Mouse (Mus musculus): ENCODE measurements around the gene Slc25a36.

The Slc25a36 gene

DNA sequence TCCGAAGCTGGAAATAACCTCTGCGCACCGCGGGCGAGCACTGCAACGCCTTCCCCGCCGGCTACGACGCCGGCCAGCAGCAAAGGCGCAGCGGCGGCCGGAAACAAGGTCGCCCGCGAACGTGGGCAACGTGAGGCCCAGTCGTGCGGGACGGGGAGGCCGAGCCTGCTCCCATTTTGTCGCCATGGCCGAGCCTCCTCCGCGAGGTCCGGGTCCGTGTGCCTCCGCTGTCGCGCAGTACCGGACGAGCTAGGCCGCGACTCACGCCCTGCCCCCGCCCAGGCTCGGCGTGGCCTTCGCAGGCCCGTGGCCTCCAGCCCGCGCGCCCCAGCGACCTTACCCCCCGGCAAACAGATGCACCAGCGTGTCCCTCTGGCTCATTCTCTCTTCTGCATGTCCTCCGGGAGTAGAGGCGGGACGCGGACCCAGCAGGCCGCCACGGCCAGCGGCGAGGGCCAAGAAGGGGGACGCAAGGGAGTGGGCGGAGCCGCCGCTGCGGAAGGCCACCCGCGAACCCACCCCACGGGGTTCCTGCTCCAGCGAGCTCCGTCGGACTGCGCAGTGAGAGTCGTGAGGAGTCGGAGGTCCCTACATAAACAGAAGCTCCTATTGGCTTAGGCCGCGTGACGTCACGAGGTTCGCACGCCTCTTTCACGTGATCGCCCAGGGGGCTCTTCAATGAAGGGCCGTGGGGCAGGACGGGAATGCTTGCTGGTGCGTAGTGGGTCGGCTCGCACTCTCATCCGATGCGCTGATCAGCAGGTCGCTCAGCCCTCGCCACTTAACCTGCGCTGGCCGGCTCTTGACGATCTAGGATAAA, at the start of gene Slc25a36:
Gene Slc25a36, minus strand, starts transcription at position 587 of the 820 bp plus-strand sequence.
- DNase-seq, result peak; percentile 98

DNA sequence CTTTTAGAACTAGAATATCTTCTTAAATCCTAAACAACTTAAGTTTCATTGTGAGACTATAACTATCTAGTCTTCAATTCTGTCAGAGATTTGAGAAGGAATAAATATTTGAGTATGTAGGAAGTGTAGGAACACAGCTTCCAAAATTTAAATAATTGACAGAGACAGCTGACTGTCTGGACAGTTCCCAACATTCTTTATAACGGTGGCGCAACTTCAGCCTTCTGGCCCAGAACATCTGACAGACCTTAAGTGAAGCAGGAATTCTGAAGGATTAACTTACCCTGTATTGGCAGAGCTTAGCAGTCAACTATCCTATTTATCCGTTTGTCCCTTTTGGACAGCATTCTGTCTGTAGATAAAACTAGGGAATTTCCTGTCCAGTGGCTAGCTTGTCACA, 47.5 kb upstream of the Slc25a36 start:
- peak; percentile 14 for DNase-seq

DNA sequence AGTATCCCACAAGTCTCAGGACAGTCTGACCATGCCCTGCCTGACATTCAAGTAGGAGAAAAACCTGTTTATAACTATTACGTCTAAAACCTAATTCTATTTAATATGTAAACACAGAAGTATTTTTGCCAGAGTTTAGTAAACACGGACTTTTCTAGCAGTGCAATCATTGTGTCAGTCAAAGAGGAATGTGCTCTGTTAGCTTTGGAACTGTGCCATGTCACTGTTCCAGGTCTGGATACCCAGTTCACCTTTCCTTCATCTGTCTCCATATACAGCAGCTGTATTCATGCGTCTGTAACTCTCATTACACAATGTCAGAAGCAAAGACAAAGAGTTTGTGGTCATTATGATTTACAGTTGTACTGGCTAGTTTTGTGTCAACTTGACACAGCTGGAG, 45.0 kb upstream of the Slc25a36 start:
- peak; percentile 24 for DNase-seq

DNA sequence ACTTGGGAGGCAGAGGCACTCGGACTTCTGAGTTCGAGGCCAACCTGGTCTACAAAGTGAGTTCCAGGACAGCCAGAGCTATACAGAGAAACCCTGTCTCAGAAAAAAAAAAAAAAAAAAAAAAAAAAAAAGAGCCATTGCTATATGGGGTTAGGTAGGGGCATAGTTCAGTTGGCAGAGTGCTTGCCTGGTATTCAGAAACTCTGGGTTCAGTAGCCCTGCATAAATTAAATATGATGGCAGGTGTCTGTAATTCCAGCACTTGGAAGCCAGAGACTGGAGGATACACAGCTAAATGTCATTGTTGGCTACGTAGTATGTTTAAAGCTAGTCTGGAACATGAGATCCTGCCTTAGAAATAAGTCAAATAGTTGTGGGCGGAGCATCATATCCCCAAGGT, 44.0 kb upstream of the Slc25a36 start:
- DNase-seq, result no peak

DNA sequence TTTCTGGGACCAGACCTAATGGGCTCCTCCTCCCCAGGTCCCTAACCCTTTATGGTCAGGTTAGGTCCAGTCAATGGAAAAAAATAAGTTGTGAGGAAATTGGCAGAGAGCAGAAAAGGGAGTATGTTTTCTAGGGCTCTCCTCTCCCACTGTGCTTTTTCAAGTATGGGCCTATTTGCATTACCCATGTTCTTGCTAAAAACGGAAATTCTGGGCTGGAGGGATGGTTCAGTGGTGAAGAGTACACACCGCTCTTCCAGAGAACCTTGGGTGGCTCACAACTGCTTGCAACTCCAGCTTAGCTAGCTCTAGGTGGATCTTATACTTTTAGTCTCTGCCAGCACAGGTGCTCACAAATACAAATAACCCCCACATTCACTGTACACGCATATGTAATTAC, 42.0 kb upstream of the Slc25a36 start:
- DNase-seq, result no peak

DNA sequence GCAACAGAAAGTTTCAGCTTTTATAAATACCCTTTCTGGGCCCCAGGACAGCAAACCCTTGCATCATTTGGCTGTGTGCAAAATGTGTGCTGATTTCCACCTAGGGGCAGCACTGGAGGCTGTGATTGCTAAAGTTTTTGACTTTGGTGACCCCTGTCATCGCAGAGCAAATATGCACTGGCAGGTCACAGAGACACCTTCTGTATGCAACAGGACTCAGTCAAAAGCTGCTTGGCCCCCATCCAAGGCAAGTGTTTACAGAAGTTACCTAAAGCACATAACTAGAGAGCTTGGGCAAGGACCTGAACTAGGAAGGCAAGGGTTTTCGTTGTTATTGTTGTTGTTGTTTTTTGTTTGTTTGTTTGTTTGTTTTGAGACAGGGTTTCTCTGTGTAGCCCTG, 36.3 kb upstream of the Slc25a36 start:
- peak; percentile 48 for DNase-seq

DNA sequence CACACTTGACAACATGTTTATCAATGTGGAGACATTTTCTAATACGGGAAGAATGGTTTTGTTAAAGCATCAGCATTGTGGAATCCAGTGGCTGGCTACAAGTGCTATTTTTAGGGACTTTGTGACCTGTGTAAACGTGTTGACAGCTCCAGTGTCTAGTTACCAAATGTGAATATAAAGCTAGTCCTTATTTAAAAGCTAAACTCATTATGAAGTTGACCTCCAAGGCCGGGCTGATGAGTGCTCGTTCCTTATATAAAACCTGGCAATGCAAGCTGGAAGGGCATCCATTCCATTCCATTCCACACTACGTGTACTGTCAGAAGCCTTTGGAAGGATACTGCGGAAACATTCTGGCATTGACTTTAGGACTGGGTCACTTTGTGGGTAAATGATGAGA, 34.4 kb upstream of the Slc25a36 start:
- DNase-seq, result no peak

DNA sequence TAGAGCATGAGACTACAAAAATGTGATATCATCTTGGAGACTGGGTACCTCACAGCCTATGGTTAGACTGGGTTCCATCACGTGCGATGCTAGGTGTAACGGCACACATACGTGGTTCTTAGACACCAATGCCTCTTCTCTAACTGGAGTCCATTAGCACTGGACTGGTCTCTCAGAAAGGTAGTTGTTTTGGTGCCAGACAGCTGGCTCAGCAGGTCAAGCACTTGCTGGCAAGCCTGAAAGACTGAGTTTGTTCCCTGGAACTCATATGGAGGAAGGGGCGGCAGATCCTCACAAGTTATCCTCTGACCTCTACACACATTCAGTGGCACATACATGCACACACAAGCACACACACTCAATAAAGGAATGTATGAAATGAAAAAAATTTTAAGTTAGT, 32.5 kb upstream of the Slc25a36 start:
- DNase-seq, result no peak

DNA sequence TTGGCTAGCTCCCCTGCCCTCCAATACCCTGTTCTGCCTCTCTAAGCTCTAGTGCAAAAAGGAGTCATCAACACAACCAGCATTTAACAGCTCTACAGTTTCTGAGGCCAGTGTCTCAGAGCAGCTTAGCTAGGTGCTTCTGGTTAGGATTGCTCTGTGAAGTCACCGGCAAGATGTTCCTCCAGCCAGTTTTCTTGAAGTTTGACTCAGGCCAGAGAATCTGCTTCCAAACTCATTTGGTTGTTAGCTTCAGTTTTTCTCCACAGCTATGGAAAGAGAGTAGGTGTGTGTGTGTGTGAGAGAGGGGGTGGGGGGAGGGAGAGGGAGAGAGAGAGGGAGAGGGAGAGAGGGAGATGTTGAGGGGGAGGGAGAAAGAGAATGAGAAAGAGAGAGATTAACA, 31.6 kb upstream of the Slc25a36 start:
- DNase-seq, result no peak

DNA sequence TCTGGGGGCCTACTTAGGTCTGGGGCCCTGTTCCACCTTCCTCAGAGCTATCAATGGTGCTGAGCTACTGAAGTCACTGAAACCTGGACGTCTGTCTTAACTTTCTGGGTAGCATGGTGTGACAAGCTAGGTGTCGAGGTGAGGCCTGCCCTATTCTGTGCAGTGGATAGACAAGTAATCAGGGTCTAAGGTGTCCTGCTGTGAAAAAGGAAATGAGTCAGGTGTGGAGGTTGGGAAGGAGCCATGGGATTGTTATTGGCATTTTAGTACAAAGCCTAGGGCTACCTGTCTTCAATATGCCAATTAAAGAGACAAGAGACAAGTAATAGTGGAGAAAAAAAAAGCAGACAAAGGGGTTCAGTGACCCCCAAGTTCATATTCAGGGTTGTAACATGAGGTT, 30.8 kb upstream of the Slc25a36 start:
- DNase-seq, result no peak

DNA sequence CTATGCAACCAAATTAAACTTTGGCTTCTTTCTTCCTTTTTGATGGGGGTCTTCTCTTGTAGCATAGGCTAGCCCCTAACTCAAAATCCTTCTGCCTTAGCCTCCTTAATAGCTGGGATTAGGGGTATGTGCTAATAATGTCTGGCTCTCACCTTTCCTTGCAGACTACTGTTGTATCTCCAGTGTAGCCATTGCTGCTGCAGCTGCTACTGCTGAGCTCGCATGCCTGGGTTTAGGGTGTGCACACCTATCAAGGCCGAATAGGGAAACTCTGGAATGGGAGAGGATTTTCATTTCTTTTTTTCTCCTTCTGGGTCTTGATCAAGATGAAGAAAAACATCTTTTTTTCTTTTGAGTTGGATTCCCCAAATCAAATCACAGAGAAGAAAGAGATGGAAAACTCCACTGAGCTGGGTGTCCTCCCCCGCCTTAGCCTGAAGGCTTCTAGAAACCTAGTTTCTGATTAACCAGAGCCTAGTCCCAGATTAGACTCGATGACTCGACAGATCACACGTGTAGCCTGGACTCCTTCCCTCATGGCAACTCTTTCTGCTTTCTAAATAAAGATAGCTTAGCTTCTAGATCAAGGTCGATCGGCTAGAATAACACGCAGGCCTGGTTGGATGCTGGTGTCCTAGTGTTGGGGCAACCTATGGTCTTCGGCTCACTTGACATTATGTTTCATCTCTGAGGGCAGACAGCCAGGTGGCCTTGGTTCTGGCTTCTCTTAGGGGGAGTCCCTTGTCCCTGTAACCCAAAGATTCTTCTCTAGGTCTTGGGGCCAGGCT, 29.4 kb upstream of the Slc25a36 start:
- no peak for DNase-seq

DNA sequence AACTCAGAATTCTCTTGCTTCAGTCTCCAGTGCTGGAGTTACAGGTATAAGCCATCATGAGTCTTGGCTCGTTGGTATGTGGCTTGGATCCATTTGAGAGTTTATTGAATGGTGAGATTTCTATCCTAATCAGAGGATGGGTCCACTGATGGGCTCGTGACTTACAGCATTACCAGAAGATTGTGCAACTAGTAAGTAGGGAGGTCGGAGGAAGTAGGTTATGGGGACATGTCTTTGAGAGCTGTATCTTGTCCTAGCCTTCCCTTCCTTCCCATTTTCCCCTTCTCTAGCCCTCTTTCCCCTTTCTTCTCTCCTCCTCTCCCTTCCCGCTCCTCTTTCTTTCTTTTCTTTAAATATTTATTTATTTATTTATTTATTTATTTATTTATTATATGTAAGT, 26.7 kb upstream of the Slc25a36 start:
- no peak for DNase-seq

DNA sequence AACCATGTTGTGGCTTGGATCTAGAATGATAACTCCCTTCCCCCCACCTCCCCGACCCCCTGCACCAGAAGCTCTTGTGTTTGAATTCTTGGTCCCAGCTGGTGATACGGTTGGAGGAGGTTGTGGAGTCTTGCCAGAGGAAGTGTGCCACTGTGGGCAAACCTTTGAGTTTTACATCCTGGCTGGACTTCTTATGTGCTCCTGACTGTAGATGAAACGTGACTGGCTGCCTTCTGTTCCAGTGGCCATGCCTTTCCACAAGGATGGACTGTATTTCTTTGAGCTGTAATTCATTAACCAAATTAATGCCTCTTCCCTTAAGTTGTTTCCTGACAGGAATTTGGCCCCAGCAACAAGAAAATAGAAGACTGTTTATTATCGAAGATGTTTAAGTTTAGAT, 26.2 kb upstream of the Slc25a36 start:
- no peak for DNase-seq

DNA sequence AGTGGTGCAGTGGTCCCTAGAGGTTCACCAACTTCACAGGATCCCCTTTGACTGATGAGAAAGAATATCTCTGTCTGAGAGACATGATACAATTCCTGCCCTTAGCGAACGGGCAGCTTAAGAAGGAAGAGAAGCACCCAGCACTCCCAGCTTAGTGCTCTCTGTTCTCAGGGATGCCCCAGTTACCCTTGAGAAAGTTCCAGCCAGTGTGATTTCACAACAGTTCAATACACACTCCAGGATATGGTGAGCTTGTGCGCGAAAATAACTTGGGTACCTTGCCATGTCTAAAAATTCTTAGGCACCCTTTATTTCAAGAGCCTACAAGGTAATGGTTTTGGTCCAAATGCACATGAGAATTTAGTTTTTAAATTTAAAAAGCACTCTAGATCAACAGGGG, 24.9 kb upstream of the Slc25a36 start:
- DNase-seq, result no peak

DNA sequence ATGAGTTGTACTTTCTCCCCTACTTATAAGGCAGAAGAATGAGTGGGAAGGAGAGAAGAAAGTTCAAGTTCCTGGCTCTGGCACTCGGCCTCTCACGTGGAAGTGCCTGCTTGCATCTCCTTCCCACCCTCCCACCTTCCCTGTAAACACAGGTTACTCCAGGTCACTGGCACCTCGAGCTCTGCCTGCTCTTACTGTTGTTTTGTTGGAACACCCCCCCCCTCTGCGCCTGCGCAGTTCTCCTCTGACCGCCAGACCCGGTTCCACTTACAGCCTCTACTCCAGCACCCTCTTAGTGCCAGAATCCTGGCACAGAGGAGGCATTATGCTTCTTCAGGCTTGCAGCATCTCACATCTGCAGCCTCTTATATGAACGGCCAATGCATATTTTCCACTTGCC, 22.2 kb upstream of the Slc25a36 start:
- DNase-seq, result peak; percentile 49

DNA sequence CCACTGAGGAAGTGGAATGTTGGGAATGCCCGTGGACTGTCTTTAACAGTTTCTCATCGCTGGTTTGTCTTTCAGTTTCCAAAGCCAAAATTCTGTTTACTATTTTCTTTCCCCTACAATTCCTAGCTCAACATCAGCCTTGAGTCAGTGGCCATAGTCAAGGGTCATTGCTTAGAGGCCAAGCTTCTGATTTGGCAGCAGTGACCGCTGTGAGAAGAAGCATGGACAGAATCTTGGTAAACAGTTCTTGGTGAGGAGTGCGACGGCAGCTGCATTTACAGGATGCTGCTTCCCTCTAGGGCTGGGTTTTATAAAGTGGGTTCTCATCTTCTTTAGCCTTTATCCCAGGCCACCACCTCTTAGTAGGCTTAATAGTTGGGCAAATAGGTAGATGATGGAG, 19.0 kb upstream of the Slc25a36 start:
- no peak for DNase-seq

DNA sequence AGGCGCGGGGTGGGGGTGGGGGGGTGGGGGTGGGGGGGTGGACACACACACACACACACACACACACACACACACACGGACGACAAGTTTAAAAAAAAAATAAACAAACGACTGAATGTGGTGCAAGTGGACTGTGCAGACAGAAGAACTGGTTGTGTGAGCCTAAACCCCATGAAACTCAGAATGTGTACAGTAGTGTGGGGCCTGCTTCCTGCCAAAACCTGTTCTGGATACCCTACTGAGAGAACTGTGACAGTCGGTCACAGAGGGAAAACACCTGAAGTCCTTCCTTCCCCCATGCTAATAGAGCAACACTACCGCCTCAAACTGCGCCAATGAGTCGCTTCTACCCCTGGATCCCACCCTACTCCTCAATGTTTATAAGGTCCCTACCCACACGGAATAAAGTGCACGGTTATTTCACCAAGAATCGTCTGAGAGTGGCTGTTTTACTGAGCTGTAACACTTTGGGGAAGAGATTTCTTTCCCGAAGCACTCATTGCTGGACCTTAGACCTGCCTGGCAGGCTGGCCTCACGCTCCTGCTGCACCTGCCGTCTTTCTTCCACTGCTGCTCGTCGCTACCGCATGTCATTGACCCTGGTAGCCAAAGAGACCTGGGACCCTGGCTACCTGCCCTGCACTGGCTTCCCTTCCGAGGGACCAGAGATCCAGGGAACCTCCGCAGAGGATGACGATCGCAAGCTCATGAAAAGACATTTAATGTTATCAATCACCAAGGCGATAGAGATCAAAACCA, 13.2 kb upstream of the Slc25a36 start:
- no peak for DNase-seq

DNA sequence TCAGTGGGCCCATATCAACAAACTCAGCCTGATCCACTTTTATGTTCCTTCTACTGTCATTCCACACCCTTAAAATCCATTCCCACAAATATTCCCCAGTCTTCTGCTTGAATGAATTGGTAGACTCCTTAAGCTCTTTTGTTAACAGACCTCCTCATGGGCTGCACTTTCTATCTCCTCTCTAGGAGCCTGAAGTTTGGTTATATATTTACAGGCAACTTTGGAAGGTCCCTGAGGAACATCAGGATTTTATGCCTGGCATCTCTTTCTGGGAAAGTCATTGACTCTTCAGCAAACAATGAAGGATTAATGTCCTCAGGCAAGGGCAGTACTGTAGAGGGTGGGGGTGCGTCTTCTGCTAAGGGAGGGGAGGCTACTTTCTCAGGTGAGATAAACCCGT, 10.5 kb upstream of the Slc25a36 start:
- no peak for DNase-seq

DNA sequence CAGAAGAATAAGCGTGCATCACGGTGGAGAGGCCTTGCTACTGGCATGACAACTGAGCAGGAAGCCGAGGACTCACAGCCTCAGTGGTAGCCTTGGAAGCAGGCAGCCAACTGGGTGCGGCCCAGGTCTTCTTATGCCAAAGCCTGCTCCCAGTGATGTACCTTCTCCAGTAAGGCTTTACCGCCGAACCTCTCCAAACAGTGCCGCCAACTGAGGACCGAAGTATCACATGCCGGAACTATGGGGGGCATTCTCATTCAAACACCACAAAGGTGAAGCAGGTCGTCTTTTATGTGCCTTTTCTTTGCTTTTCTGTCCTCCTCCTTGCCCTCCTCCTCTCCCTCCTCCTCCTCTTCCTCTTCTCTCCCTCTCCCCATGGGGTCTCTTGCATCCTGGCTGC, 3.3 kb upstream of the Slc25a36 start:
- DNase-seq, result no peak

DNA sequence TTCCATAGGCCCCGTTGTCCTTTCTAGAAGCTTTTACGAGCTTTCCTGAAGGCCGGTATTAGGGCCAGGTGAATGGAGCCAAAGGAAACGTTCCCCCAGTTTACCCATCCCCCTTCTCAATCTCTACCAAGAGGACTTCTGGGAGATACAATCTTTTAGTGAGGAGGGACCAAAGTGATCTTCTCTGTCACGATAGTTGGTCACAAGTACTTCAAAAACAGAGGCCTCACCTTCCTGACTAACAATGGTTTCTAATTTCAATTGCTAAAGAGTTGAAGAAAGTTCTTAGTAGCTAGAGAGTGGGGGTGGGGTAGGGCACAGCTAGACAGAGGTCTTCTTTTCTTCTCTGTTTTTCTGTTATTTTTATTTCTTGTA, 2.6 kb upstream of the Slc25a36 start:
- no peak for DNase-seq

DNA sequence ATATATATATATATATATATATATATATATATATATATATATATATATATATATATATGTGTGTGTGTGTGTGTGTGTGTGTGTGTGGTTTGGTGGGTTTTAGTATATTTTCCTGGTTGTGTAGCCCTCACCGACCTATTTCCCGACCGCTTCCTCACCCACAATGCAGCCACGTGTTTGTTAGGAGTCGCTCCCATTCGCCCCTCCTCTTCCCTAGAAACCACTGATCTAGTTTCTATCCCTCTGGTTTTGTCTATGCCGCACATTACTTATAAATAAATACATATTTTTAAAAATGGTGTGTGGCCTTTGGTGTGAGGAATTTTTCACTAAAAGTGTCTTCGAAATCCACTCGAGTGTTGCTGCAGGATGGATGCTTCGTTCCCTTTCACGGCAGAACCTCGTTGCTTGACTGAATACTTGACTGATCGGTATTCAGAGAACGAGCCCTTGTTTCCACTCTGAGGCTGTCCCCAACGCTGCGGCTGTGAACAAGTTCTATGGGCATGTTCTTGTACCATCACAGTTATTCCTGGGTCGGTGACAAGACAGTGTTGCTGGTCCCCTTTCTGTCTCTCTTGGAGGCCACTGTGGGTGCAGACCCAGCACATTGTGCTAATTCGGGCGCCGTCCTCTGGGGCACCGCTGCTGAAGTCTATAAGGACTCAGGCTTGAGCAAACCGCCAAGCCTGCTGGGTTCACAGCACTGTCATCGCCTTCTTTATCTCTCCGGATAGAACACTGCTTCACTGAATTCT, 2.0 kb upstream of the Slc25a36 start:
- no peak for DNase-seq

DNA sequence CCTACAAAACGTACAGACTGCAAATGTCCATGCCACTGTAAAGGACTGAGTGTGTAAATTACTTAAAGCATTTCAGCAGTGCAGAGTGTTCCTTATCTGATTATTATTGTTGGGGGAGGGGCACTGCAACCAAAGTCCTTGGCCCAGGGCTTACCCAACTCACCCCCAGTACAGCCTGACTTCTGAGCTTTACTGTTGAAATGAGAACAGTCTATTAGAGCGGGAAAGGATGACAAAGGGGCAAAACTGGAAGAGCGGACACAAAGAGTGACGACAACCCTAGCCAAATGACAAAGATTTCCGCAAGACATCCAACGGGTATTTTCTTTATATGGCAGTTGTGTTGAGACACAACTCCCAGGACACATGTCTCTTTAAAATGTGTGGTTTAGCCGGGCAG, 1.3 kb upstream of the Slc25a36 start:
- DNase-seq, result no peak

DNA sequence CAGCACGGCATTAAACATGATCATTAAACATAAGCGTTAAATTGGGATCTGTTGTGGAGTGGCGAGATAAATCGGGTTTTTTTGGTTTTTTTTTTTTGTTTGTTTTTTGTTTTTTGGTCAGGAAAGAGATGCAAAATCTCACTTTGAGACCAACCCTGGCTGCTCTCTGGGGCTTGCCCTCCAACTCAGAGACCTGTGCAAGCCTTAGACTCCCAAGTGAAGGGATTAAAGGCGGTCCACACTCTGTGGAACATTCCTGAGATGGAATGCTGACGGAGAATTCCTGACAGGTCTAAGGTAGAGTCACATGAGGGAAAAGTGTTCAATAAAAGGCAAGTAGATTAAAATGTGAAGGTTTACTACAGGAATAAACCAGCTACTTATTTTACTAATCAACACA, 549 bp upstream of the Slc25a36 start:
- DNase-seq, result no peak

Data from lung, postnatal 14 days (tissue).